Mouse (Mus musculus) urinary bladder, postnatal 4 days (tissue): ENCODE results near the gene Rer1.
"Not testable (repeated sequence)": the region's sequence is repeated elsewhere in the genome, so short reads cannot be mapped to it uniquely, and the experiment has no call there.

Experiments
- DNase-seq, 2 experiments: peaks; one replicate each; pipeline ENCODE4 v3.0.0; 2021 to 2022; ENCODE audit warnings: low spot score in 2 of 2

Gene Rer1

GRCm38 (mm10) chr4:155116607-155117006 is 30.4 kb upstream of the Rer1 start:
- DNase-seq, result no peak

GRCm38 (mm10) chr4:155113766-155114410 is 27.7 kb upstream of the Rer1 start:
- no peak for DNase-seq

DNA sequence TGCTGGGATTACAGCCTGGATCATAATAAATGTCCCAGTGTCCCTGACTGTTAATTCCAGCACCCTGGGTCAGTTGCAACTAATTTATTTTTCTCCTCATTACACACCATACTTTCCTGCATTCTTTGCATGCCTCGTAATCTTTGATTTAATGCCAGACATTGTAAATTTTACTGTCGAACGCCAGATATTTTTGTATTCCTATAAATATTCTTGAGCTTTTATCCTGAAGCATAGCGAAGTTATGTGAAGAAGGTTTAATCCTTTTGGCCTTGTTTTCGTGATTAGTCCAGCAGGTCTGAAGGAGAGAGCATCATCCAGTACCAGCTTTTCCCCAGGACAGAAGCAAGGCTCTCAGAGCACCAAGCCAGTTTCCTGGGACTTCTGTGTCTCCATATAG is 23.3 kb upstream of the Rer1 start:
- DNase-seq, result no peak

DNA sequence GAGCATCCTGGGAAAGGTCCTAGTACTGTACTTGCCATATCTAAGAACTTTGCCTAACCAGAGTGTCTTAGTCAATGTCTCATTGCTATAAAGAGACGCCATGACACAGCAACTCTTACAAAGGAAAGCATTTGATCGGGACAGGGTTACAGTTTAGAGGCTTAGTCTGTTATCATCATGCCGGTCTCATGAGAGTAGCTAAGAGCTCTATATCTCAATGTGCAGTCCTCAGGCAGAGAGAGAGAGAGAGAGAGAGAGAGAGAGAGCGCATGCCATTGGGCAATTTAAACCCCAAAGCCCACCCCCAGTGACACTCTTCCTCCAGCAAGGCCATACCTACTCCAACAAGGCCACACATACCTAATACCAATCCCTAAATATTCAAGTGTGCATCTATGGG is 21.7 kb upstream of the Rer1 start:
- DNase-seq, result no peak

DNA sequence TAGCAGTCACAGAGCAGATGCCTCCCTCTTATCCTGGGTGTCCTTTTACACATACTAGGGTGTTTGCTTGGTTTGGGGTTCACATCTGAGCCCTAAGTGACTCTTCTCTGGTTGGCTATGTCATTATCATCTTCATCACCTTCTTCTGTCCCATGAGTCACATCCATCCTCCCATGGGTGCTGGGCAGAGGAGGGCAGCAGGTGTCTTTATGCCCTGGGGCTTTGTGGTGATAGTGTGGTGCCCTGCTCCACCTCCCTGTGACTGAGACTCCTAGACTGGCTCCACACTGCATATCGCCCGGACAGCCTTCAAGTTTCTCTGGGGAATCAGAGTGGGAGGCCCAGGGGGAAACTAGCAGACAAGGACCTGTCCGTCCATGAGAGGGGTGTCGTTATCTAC is 12.4 kb upstream of the Rer1 start:
- no peak for DNase-seq

DNA sequence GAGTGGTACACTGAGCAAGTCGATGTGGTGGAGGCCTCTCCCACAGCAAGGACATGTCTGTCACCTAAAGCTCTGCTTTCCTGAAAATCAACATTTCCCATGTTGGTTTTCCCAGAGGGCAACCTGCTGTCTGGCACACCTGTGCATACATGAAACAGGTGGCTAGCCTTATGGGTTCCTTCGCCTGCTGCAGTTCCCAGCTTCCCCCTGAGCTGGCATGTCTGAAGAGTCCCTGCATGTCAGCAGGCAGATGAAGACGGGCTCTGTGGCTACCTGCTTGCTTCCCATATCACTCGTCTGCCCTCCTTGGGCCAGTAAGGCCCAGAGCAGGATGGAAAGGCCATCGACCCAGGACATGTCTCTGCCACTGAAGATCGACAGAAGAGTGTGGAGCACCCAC is 11.3 kb upstream of the Rer1 start:
- no peak for DNase-seq

- DNase-seq, result no peak
Measured at GRCm38 (mm10) chr4:155095967-155096366, 9.8 kb upstream of the Rer1 start.

DNA sequence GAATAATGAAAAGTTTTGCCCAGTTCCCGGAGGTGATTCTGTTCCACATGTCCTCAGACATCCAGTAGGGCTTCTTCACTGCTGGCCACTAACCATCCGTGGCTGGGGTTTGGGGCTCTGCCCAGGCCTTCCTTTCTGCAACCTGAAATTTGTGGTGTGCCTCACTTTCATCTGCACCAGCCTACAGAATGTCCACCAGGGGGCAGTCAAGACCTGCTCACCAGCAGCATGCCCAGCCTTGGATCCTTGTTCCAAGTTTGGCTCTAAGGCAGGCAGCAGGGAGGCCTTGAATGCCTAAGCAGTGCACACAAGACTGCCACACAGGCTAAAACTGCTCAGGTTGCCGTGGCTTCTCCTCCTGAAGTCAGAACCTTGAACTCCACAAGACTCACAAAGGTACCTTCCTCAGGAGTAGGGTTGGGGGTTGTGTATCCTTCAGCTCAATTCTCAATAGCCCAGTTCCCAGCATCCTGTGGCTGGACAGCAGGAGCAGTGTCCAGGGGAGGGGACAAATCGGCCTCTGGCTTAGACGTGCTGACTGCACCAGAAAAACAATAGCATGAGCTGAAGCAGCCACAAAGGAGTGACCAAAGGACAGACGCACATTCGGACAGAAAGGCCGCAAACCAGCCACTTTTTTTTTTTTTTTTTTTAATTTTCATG is 9.2 kb upstream of the Rer1 start:
- DNase-seq, result peak; percentile 82 to 83

GRCm38 (mm10) chr4:155094565-155094964 is 8.4 kb upstream of the Rer1 start:
- DNase-seq, result no peak

DNA sequence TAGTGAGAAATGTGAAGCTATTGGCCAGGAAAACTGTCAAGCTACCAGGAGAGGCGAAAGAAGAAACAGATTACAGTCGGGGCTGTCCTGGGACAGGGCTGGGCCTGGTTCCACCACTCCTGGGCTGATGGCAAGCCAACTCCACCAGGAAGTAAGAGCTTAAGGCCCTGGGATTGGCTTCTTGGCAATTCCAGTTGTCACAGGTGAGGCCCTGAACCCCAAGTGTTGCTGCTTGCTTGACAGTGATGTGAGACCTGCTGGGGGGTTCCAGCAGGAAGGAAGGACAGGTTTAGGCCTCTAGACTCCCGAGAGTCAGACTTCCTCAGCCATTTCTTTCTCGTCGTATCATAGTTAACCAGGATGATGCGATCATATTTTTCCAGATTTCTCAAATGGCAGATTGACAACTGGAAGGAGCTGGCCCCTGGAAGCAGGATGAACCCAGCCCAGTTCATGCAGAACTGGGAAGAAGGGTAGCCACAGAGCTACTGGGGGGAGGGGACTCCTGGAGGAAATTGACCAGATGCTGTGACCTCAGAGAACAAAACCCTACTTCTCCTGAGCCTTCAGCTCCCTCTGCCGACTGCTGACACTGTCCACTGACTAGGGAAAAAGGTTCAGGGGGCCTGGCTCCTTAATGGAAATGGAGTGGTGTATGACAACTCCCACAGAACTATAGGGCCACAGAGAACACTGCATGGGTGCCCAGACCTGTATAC is 7.4 kb upstream of the Rer1 start:
- no peak for DNase-seq

GRCm38 (mm10) chr4:155092718-155093430 is 6.7 kb upstream of the Rer1 start:
- DNase-seq, result no peak

- DNase-seq, result no peak
Measured at GRCm38 (mm10) chr4:155090688-155091449, 4.7 kb upstream of the Rer1 start.

DNA sequence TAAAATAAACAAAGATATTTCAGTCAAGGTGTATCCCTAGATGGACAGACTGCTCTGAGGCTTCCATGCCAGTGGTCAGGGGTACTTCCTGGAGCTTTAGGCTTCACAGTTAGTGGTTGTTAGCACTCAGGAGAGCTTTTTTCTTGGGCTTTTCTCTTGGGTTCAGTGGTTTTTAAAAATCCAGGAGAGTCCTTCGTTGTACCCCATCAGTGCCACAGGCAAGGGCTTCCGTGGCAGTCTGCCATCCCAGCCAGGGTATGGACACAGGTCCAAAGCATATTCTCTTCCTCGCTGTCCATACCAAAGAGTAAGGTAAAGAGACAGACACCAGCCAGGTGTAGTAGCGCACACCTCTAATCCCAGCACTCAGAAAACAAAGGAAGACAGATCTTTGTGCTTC is 4.0 kb upstream of the Rer1 start:
- DNase-seq, result no peak

DNA sequence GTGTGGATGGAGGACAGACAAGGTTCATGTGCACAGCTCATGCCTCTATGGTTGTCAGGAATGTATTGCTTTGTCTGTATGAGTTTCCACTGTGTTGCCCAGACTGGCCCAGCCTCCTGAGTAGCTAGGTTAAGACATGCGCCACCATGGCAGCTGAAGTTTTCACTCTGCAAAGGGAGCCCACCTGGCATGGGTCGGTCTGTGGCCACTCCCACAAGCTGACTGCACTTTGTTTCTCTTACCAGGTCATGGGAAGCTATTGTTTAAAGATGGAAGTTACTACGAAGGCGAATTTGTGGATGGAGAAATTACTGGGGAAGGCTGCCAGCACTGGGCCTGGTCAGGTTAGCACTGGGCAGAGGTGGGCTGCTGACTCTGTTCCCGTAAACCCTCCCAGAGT is 3.1 kb upstream of the Rer1 start:
- no peak for DNase-seq

- DNase-seq, result no peak
Measured at GRCm38 (mm10) chr4:155085206-155086107, 725 bp downstream of the Rer1 start.

- DNase-seq, result no peak
Measured at GRCm38 (mm10) chr4:155084351-155084750, 1.8 kb downstream of the Rer1 start.

- DNase-seq, result no peak
Measured at GRCm38 (mm10) chr4:155083553-155083952, 2.6 kb downstream of the Rer1 start.

- DNase-seq, result no peak
Measured at GRCm38 (mm10) chr4:155079666-155080065, 6.5 kb downstream of the Rer1 start.

DNA sequence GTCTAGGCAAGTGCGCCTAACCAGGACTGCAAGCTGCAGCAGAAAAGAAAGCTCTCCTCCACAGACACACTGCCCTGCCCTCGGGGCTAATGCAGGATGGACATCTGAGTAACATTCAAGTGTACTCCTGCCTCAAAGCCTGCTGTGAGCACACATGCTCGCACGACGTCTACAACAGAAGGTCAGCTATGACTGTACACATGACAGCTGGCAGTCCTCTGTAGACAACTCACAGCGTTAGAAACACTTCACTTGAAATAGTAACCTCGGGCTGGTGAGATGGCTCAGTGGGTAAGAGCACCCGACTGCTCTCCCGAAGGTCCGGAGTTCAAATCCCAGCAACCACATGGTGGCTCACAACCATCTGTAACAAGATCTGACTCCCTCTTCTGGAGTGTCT is 7.4 kb downstream of the Rer1 start:
- DNase-seq, result not testable (repeated sequence)

- DNase-seq, result no peak
Measured at GRCm38 (mm10) chr4:155076677-155077076, 9.5 kb downstream of the Rer1 start.

GRCm38 (mm10) chr4:155075813-155076212 is 10.4 kb downstream of the Rer1 start:
- no peak for DNase-seq
